Mouse (Mus musculus) erythroblast, embryonic 14.5 days (primary cell): Measurements from ENCODE around the gene Dus2. TPM values are rescaled to one million over a fixed set of nuclear protein-coding genes. Genes with fewer than 3 reads are reported as not detected.

Experiments used
- H3K27me3 ChIP-seq: 2 replicates; pipeline ENCODE4 v1.6.1; 2012; ENCODE audit warnings: inconsistent platforms; ENCODE audit not compliant: control insufficient read depth
- H3K36me3 ChIP-seq: 2 replicates; pipeline ENCODE4 v1.6.1; 2012; ENCODE audit warnings: mild to moderate bottlenecking, inconsistent platforms; ENCODE audit not compliant: control insufficient read depth
- H3K4me1 ChIP-seq: 2 replicates; pipeline ENCODE4 v1.6.1; 2012; ENCODE audit warnings: inconsistent platforms; ENCODE audit not compliant: control insufficient read depth
- H3K4me3 ChIP-seq: replicated peaks from 2 replicates; pipeline ENCODE3; 2012; ENCODE audit warnings: moderate library complexity, mild to moderate bottlenecking, inconsistent platforms
- H3K9me3 ChIP-seq: 2 replicates; pipeline ENCODE4 v1.6.1; 2012; ENCODE audit warnings: low read length, inconsistent platforms, mixed read lengths; ENCODE audit not compliant: control insufficient read depth
- GATA1 ChIP-seq: IDR thresholded peaks from 2 replicates; pipeline ENCODE4 v1.6.1; 2012; ENCODE audit warnings: low read length, inconsistent platforms, mixed read lengths
- TAL1 ChIP-seq: IDR thresholded peaks from 3 replicates; pipeline ENCODE4 v1.6.1; 2012; ENCODE audit warnings: low read length, inconsistent platforms, mixed read lengths
- polyA plus RNA-seq: library from polyadenylated mRNA; stranded (reverse); fragments of >175 nt; gene quantifications from 2 replicates; pipeline ENCODE4 v1.2.3, GENCODE M21; 2012

The Dus2 gene
- polyA plus RNA-seq, 1 experiment = 0.47 TPM

DNA sequence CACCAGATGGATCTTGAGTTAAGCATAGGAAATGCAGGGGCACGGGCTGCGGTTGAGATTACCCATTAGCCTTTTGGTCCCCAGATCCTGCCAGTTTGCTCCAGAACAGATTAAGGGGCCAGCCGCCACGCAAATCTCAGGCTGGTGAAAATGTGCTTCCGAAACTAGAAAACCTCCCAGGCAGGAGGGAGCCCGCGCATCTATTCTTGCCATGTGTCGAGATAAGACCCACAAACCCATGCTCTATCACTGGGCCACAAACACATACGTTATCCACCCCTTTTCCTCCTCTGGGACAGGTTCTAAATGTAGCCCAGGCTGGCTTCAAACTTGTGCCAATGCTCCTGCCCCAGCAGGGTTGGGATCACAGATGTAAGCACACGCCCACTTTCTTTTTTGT lies 29.6 kb upstream of the Dus2 start:
- Histone ChIP-seq H3K36me3 (peaks cover 52% of the 10 kb centered on the region), H3K4me3 (peak overlapping the region; percentile 42)

GRCm38 (mm10) chr8:105964506-105965265 lies 26.5 kb upstream of the Dus2 start:
- TF ChIP-seq GATA1 (no peak), TAL1 (no peak)
- Histone ChIP-seq H3K27me3 (no peaks in the 10 kb centered on the region), H3K36me3 (peaks cover 23% of the 10 kb centered on the region), H3K4me1 (peaks cover 80% of the 10 kb centered on the region), H3K9me3 (no peaks in the 10 kb centered on the region), H3K4me3 (peak overlapping the region; percentile 88)

More for the DNA sequence above, 29.6 kb upstream of the Dus2 start:
- H3K9me3 ChIP-seq = no peaks in the 10 kb centered on the region
- H3K27me3 ChIP-seq = no peaks in the 10 kb centered on the region
- peaks cover 64% of the 10 kb centered on the region for H3K4me1 ChIP-seq
- TF ChIP-seq TAL1 (no peak), GATA1 (no peak)

DNA sequence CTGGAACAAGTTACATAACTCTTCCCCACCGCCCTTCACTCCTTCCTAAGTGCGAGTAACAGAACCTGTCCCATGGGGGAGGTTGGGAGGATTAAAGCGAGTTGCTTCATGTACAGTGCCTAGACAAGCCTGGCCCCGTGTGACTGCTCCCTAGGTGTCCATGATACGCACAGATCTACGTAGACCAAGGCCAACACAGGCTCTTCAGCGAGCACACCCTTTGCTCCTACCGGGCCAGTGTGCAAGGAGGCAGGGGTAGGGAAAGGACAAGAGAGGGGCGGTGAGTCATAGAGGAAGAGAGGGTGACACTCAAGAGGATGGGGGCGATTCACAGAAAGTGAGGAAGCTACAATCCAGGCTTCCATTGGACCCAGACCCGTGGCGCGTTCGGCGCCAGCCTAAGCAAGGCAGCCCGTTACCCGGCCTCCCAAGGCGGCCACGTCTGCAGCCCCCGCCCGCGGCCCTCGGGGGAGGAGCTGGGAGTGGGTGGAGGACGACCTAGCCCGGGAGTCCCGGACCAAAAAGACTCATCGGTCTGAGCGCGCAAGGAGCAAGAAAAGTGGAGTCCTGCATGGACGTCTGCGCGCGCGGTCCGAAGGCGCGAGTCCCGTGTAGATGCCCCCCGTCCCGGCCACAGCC lies 25.8 kb upstream of the Dus2 start:
- TF ChIP-seq GATA1 = no peak
- no peak for TF ChIP-seq TAL1
- Histone ChIP-seq H3K36me3 (peaks cover 16% of the 10 kb centered on the region), H3K27me3 (no peaks in the 10 kb centered on the region), H3K4me3 (peak overlapping the region; percentile 88), H3K4me1 (peaks cover 77% of the 10 kb centered on the region), H3K9me3 (no peaks in the 10 kb centered on the region)

DNA sequence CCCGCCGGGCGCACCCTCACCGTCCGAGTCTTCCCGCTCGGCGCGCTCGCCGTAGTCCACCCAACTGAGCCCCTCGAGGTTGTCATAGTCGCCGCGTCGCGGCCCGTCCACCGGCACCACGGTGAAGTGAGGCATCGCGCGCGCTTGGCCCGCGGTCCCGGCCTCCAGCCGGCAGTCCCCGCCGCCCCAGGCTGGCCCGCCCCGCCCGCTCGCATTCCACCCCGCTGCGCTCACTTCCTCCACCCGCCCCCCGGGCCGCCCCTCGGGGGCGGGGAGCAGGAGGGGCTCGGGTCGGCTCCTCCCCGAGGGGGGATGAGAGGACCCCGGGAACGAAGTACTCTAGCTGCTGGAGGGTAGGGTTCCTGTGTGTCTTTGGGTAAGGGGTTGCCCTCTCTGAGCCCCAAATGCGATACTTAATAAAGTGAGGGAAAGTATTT lies 25.2 kb upstream of the Dus2 start, which contains the start of gene Slc12a4:
Gene Slc12a4, minus strand, starts transcription at position 193 of the 437 bp plus-strand sequence.
- peaks cover 73% of the 10 kb centered on the region for H3K4me1 ChIP-seq
- H3K9me3 ChIP-seq = no peaks in the 10 kb centered on the region
- TF ChIP-seq TAL1 (no peak), GATA1 (no peak)

GRCm38 (mm10) chr8:105966692-105967311 lies 24.3 kb upstream of the Dus2 start:
- peaks cover 14% of the 10 kb centered on the region for H3K36me3 ChIP-seq
- H3K4me3 ChIP-seq = peak overlapping the region; percentile 88
- H3K27me3 ChIP-seq = no peaks in the 10 kb centered on the region
- H3K9me3 ChIP-seq = no peaks in the 10 kb centered on the region
- peaks cover 64% of the 10 kb centered on the region for H3K4me1 ChIP-seq
- TF ChIP-seq GATA1 (no peak), TAL1 (no peak)

More for the DNA sequence above, 25.2 kb upstream of the Dus2 start, which contains the start of gene Slc12a4:
- H3K27me3 ChIP-seq = no peaks in the 10 kb centered on the region
- peak within 1 kb of the TSS; percentile 88 for H3K4me3 ChIP-seq
- peaks cover 14% of the 10 kb centered on the region for H3K36me3 ChIP-seq

GRCm38 (mm10) chr8:105969367-105969766 lies 21.8 kb upstream of the Dus2 start:
- TF ChIP-seq GATA1 (no peak), TAL1 (no peak)
- H3K36me3 ChIP-seq = peaks cover 3% of the 10 kb centered on the region
- H3K27me3 ChIP-seq = no peaks in the 10 kb centered on the region
- no peak overlapping the region for H3K4me3 ChIP-seq
- H3K4me1 ChIP-seq = peaks cover 47% of the 10 kb centered on the region
- no peaks in the 10 kb centered on the region for H3K9me3 ChIP-seq

GRCm38 (mm10) chr8:105971019-105971720 lies 20.0 kb upstream of the Dus2 start:
- peaks cover 41% of the 10 kb centered on the region for H3K4me1 ChIP-seq

GRCm38 (mm10) chr8:105975363-105975762 lies 15.8 kb upstream of the Dus2 start:
- peaks cover 5% of the 10 kb centered on the region for H3K9me3 ChIP-seq
- TF ChIP-seq GATA1 (no peak), TAL1 (no peak)
- H3K36me3 ChIP-seq = no peaks in the 10 kb centered on the region
- H3K27me3 ChIP-seq = no peaks in the 10 kb centered on the region
- peaks cover 32% of the 10 kb centered on the region for H3K4me1 ChIP-seq
- no peak overlapping the region for H3K4me3 ChIP-seq

More at GRCm38 (mm10) chr8:105971019-105971720, 20.0 kb upstream of the Dus2 start:
- Histone ChIP-seq H3K36me3 (no peaks in the 10 kb centered on the region), H3K27me3 (no peaks in the 10 kb centered on the region), H3K9me3 (no peaks in the 10 kb centered on the region), H3K4me3 (no peak overlapping the region)
- TF ChIP-seq GATA1 (no peak), TAL1 (no peak)

DNA sequence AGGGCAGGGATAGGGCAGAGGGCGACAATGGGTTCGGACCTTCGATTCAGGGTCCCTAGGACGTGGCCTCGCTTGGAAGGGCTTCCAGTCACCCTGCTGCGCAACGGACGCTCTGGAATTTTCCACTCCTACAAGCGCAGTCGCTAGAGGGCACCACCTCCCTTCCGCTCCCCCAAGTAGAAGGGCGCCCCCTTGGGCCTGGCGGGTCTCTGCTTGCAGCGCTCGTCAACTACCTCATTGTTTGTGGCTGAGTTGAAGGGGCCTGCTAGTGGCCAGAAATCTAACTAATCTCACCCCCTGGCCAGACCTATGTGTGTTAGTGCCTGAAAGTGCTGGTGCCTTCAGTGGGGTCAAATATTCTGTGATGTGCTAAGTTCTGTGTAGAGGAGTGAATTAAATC lies 11.8 kb upstream of the Dus2 start, which contains the start of gene Dpep3:
Gene Dpep3, minus strand, starts transcription at position 105 of the 400 bp plus-strand sequence.
- Histone ChIP-seq H3K36me3 (no peaks in the 10 kb centered on the region), H3K27me3 (peaks cover 2% of the 10 kb centered on the region; the same call in 1 of the 2 replicates), H3K9me3 (peaks cover 5% of the 10 kb centered on the region), H3K4me3 (no peak within 1 kb of the TSS), H3K4me1 (peaks cover 29% of the 10 kb centered on the region)
- TF ChIP-seq TAL1 (no peak), GATA1 (no peak)
